ENCODE assay signal across 8 mouse cellular contexts in genomic region chr6:125363451-125364242, GRCm38 (mm10). TPM values are rescaled to one million over a fixed set of nuclear protein-coding genes. Genes with fewer than 3 reads are reported as not detected.
A peak's percentile ranks its signal among the peaks of the same experiment; 100 is the strongest.
DNase-seq lines count a peak whose midpoint lies in the region; ATAC-seq lines count a peak whose summit lies in the region.

No protein-coding gene starts in this region.

- H3K27ac ChIP-seq in heart, embryonic 11.5 days (ENCODE audit: low read depth, low read length): no peak overlapping the region
- H3K27ac ChIP-seq in forebrain, embryonic 11.5 days (ENCODE audit: low read depth, low read length): no peak overlapping the region
- no peak overlapping the region for H3K27ac ChIP-seq in kidney, embryonic 14.5 days (ENCODE audit: low read depth, low read length)
- H3K27ac ChIP-seq in midbrain, embryonic 15.5 days: no peak overlapping the region

- H3K27me3 ChIP-seq in heart, embryonic 11.5 days (ENCODE audit: control insufficient read depth, insufficient read depth, low read length): peaks cover 37% of the 10 kb centered on the region
- H3K27me3 ChIP-seq in forebrain, embryonic 11.5 days (ENCODE audit: control insufficient read depth, insufficient read depth, low read length): peaks cover 27% of the 10 kb centered on the region
- peaks cover 4% of the 10 kb centered on the region for H3K27me3 ChIP-seq in kidney, embryonic 14.5 days (ENCODE audit: control insufficient read depth, insufficient read depth, low read length)
- H3K27me3 ChIP-seq in midbrain, embryonic 15.5 days (replicated peaks): peaks cover 44% of the 10 kb centered on the region

- peak overlapping the region; percentile 52 for H3K4me2 ChIP-seq in heart, embryonic 11.5 days
- peak overlapping the region; percentile 1; the same call in 1 of the 2 replicates for H3K4me2 ChIP-seq in forebrain, embryonic 11.5 days (ENCODE audit: low read depth, low read length, severe bottlenecking)
- peak overlapping the region; percentile 38 for H3K4me2 ChIP-seq in kidney, embryonic 14.5 days (replicated peaks; ENCODE audit: low read depth, low read length)
- H3K4me2 ChIP-seq in midbrain, embryonic 15.5 days: peak overlapping the region; percentile 37

- H3K4me1 ChIP-seq in heart, embryonic 11.5 days (ENCODE audit: control insufficient read depth, insufficient read depth, low read length): peaks cover 15% of the 10 kb centered on the region
- H3K4me1 ChIP-seq in forebrain, embryonic 11.5 days (replicated peaks; ENCODE audit: control insufficient read depth, insufficient read depth, low read length): peaks cover 6% of the 10 kb centered on the region; the same call in 1 of the 2 replicates
- H3K4me1 ChIP-seq in kidney, embryonic 14.5 days (ENCODE audit: control insufficient read depth, insufficient read depth, low read length): peaks cover 12% of the 10 kb centered on the region
- peaks cover 28% of the 10 kb centered on the region for H3K4me1 ChIP-seq in midbrain, embryonic 15.5 days

- peak overlapping the region; percentile 39; the same call in 1 of the 2 replicates for H3K9ac ChIP-seq in heart, embryonic 11.5 days (ENCODE audit: low read depth, low read length)
- no peak overlapping the region for H3K9ac ChIP-seq in forebrain, embryonic 11.5 days (ENCODE audit: low read length)
- 0 out of 2 replicates have a peak overlapping the region, but pooled peaks have one; percentile 12 for H3K9ac ChIP-seq in kidney, embryonic 14.5 days (ENCODE audit: low read depth, low read length)
- H3K9ac ChIP-seq in midbrain, embryonic 15.5 days: no peak overlapping the region

- no peak for ATAC-seq in heart, embryonic 11.5 days (replicated peaks; ENCODE audit: insufficient number of reproducible peaks, low FRiP score, low TSS enrichment)
- ATAC-seq in forebrain, embryonic 11.5 days (replicated peaks; ENCODE audit: low FRiP score): no peak
- no peak for ATAC-seq in kidney, embryonic 14.5 days (ENCODE audit: low FRiP score, low TSS enrichment)
- no peak for ATAC-seq in midbrain, embryonic 15.5 days (replicated peaks)

- peaks cover 3% of the 10 kb centered on the region for H3K36me3 ChIP-seq in heart, embryonic 11.5 days (ENCODE audit: control insufficient read depth, insufficient read depth, low read length)
- H3K36me3 ChIP-seq in forebrain, embryonic 11.5 days (ENCODE audit: control insufficient read depth, insufficient read depth, low read length): no peaks in the 10 kb centered on the region
- peaks cover 31% of the 10 kb centered on the region for H3K36me3 ChIP-seq in kidney, embryonic 14.5 days (ENCODE audit: control insufficient read depth, insufficient read depth, low read length)
- no peaks in the 10 kb centered on the region for H3K36me3 ChIP-seq in midbrain, embryonic 15.5 days (replicated peaks)

- no peak overlapping the region for H3K4me3 ChIP-seq in heart, embryonic 11.5 days (ENCODE audit: low read depth, low read length)
- no peak overlapping the region for H3K4me3 ChIP-seq in forebrain, embryonic 11.5 days (ENCODE audit: low read depth, low read length)
- H3K4me3 ChIP-seq in kidney, embryonic 14.5 days (ENCODE audit: low read length): 0 out of 2 replicates have a peak overlapping the region, but pooled peaks have one; percentile 4
- H3K4me3 ChIP-seq in midbrain, embryonic 15.5 days: 0 out of 2 replicates have a peak overlapping the region, but pooled peaks have one; percentile 5

- DNase-seq in heart, adult 11 months: no peak
- DNase-seq in forebrain, embryonic 11.5 days (ENCODE audit: low spot score): no peak
- no peak for DNase-seq in Muller cell, postnatal 12 days (ENCODE audit: inconsistent ontology term)
- DNase-seq in right cerebral cortex, adult 2 months (ENCODE audit: low spot score in 2 of 2): no peak
- DNase-seq in natural killer cell, adult 2 months (ENCODE audit: low spot score in 2 of 2): no peak

- no peaks in the 10 kb centered on the region for H3K9me3 ChIP-seq in heart, embryonic 11.5 days (replicated peaks; ENCODE audit: control insufficient read depth, low read length)
- H3K9me3 ChIP-seq in forebrain, embryonic 11.5 days (ENCODE audit: control insufficient read depth, low read length): no peaks in the 10 kb centered on the region
- H3K9me3 ChIP-seq in kidney, embryonic 14.5 days (ENCODE audit: control insufficient read depth, low read length): no peaks in the 10 kb centered on the region
- no peaks in the 10 kb centered on the region for H3K9me3 ChIP-seq in midbrain, embryonic 15.5 days

- WGBS in heart, embryonic 11.5 days (ENCODE audit: insufficient replicate concordance): 10% methylated on average over 23 of the region's 23 CpGs
- WGBS in forebrain, embryonic 11.5 days: 7% methylated on average over 23 of the region's 23 CpGs
- 18% methylated on average over 23 of the region's 23 CpGs for WGBS in kidney, embryonic 14.5 days
- WGBS in midbrain, embryonic 15.5 days: 6% methylated on average over 23 of the region's 23 CpGs

RNA-seq across cellular contexts. Expression of gene Tnfrsf1a, which starts 14.5 kb away (rescaled TPM):
- polyA plus RNA-seq in heart, embryonic 11.5 days (2014; fragmentation: Nextera tagmentation; extraction: Ambion mirVana): 33.3 and 37.0 TPM in 2 replicates
- polyA plus RNA-seq in forebrain, embryonic 11.5 days (2014; fragmentation: Nextera tagmentation; extraction: Ambion mirVana): 24.0 and 25.9 TPM in 2 replicates
- 67.1 and 69.3 TPM in 2 replicates for polyA plus RNA-seq in kidney, embryonic 14.5 days (2014; fragmentation: Nextera tagmentation; extraction: Ambion mirVana)
- 11.6 and 14.6 TPM in 2 replicates for polyA plus RNA-seq in midbrain, embryonic 15.5 days (2015; fragmentation: Nextera tagmentation; extraction: Ambion mirVana)

RNA-seq across cellular contexts. Expression of gene Plekhg6, which starts 16.9 kb away (rescaled TPM):
- not detected in 2 replicates for polyA plus RNA-seq in heart, embryonic 11.5 days (2014; fragmentation: Nextera tagmentation; extraction: Ambion mirVana)
- polyA plus RNA-seq in forebrain, embryonic 11.5 days (2014; fragmentation: Nextera tagmentation; extraction: Ambion mirVana): 0.12 and 0.19 TPM in 2 replicates
- 3.8 and 6.1 TPM in 2 replicates for polyA plus RNA-seq in kidney, embryonic 14.5 days (2014; fragmentation: Nextera tagmentation; extraction: Ambion mirVana)
- polyA plus RNA-seq in midbrain, embryonic 15.5 days (2015; fragmentation: Nextera tagmentation; extraction: Ambion mirVana): 0.23 and 0.32 TPM in 2 replicates

RNA-seq across cellular contexts. Expression of gene Scnn1a, which starts 43.2 kb away (rescaled TPM):
- 0.69 and 0.93 TPM in 2 replicates for polyA plus RNA-seq in heart, embryonic 11.5 days (2014; fragmentation: Nextera tagmentation; extraction: Ambion mirVana)
- polyA plus RNA-seq in forebrain, embryonic 11.5 days (2014; fragmentation: Nextera tagmentation; extraction: Ambion mirVana): 0.21 and 0.28 TPM in 2 replicates
- polyA plus RNA-seq in kidney, embryonic 14.5 days (2014; fragmentation: Nextera tagmentation; extraction: Ambion mirVana): 2.5 and 3.3 TPM in 2 replicates
- polyA plus RNA-seq in midbrain, embryonic 15.5 days (2015; fragmentation: Nextera tagmentation; extraction: Ambion mirVana): 0.70 and 0.72 TPM in 2 replicates

RNA-seq across cellular contexts. Expression of gene Ltbr, which starts 50.0 kb away (rescaled TPM):
- 35.0 and 40.7 TPM in 2 replicates for polyA plus RNA-seq in heart, embryonic 11.5 days (2014; fragmentation: Nextera tagmentation; extraction: Ambion mirVana)
- polyA plus RNA-seq in forebrain, embryonic 11.5 days (2014; fragmentation: Nextera tagmentation; extraction: Ambion mirVana): 15.6 and 16.6 TPM in 2 replicates
- polyA plus RNA-seq in kidney, embryonic 14.5 days (2014; fragmentation: Nextera tagmentation; extraction: Ambion mirVana): 54.0 and 54.3 TPM in 2 replicates
- polyA plus RNA-seq in midbrain, embryonic 15.5 days (2015; fragmentation: Nextera tagmentation; extraction: Ambion mirVana): 14.2 and 16.4 TPM in 2 replicates

Comparison
In these comparisons a context has a peak if more than half of its experiments do, and no peak if none do; other contexts are left out.
1. H3K4me2 ChIP-seq: peak in every context shown above with its lines; median percentile 52 in heart, embryonic 11.5 days; 38 in kidney, embryonic 14.5 days; 37 in midbrain, embryonic 15.5 days; 1 in forebrain, embryonic 11.5 days.
2. H3K4me3 ChIP-seq: peak in kidney, embryonic 14.5 days (single experiment) and midbrain, embryonic 15.5 days (single experiment); none in heart, embryonic 11.5 days (single experiment) and forebrain, embryonic 11.5 days (single experiment).
3. H3K9ac ChIP-seq: peak in heart, embryonic 11.5 days (single experiment) and kidney, embryonic 14.5 days (single experiment); none in forebrain, embryonic 11.5 days (single experiment) and midbrain, embryonic 15.5 days (single experiment).